Mouse (Mus musculus) thymus, adult 2 months (tissue): Measurements from ENCODE around the gene Fxyd6.

Source experiments
- CTCF ChIP-seq: fragments of 200-500 bp; IDR thresholded peaks from 2 replicates; pipeline ENCODE4 v1.5.1; 2012; ENCODE audit warnings: mild to moderate bottlenecking, control low read depth, low read length, moderate library complexity, borderline replicate concordance; ENCODE audit not compliant: control insufficient read depth, poor library complexity, insufficient read depth; ENCODE audit errors: extremely low read depth
- POLR2A ChIP-seq: fragments of 200-500 bp; IDR thresholded peaks from 2 replicates; pipeline ENCODE4 v1.6.1; 2012; ENCODE audit warnings: mild to moderate bottlenecking, low read length, control low read depth, moderate library complexity; ENCODE audit not compliant: control insufficient read depth, poor library complexity, insufficient read depth; ENCODE audit errors: extremely low read depth

- TF ChIP-seq CTCF, result no peak
- no peak for TF ChIP-seq POLR2A
Observed at GRCm38 (mm10) chr9:45358356-45358755, 11.6 kb upstream of the Fxyd6 start.
